10 mouse cellular contexts compared by ENCODE assay signal in the genomic region with DNA sequence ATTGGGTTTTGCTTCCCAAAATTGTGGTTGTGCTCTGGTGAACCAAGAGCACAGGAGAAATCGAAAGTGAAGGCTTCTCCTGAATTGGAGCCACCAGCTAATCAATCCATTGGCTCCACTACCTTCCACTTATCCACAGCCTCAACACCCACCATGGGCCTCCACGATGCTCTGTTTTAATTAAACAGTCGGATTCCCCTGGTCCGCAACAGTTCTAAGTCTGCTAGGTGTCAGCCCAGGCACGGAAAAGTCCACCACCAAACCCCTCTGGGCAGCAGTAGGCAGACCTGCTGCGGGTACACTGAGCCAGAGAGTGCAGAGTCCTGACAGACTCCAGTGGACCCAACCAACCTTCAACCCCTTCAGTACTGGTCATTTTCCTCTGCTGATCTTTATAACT.
DNase-seq lines count a peak whose midpoint lies in the region; ATAC-seq and TF ChIP-seq lines count a peak whose summit lies in the region.
"Had no signal": no experiment of that assay in that cellular context is flagged by ENCODE, and none has a peak within 500 bp of the region (broad histone marks: within the 10 kb centered on the region; RNA-seq: fewer than 3 reads in every experiment).

No protein-coding gene starts in this region.

- WGBS in forebrain, embryonic 11.5 days, result 90% methylated on average over 6 of the region's 6 CpGs
- 93% methylated on average over 6 of the region's 6 CpGs for WGBS in forebrain, embryonic 13.5 days
- WGBS in lung, embryonic 14.5 days, result 88% methylated on average over 6 of the region's 6 CpGs
- WGBS in lung, adult 2 months, result 86% methylated on average over 6 of the region's 6 CpGs
- WGBS in embryonic facial prominence, embryonic 10.5 days, result 93% methylated on average over 6 of the region's 6 CpGs

- no peaks in the 10 kb centered on the region for H3K4me1 ChIP-seq in forebrain, embryonic 11.5 days (replicated peaks; ENCODE audit: control insufficient read depth, insufficient read depth, low read length)
- no peaks in the 10 kb centered on the region for H3K4me1 ChIP-seq in forebrain, embryonic 13.5 days
- no peaks in the 10 kb centered on the region for H3K4me1 ChIP-seq in lung, embryonic 14.5 days (ENCODE audit: insufficient read depth)
- no peaks in the 10 kb centered on the region for H3K4me1 ChIP-seq in lung, adult 2 months (ENCODE audit: control insufficient read depth, insufficient read depth, low read length)
- no peaks in the 10 kb centered on the region for H3K4me1 ChIP-seq in embryonic facial prominence, embryonic 10.5 days
- H3K4me1 ChIP-seq: limb, embryonic 13.5 days; stomach, embryonic 15.5 days had no signal

- H3K36me3 ChIP-seq in forebrain, embryonic 11.5 days (ENCODE audit: control insufficient read depth, insufficient read depth, low read length), result no peaks in the 10 kb centered on the region
- no peaks in the 10 kb centered on the region for H3K36me3 ChIP-seq in forebrain, embryonic 13.5 days (ENCODE audit: poor library complexity, severe bottlenecking)
- H3K36me3 ChIP-seq in lung, embryonic 14.5 days (ENCODE audit: insufficient read depth), result no peaks in the 10 kb centered on the region
- no peaks in the 10 kb centered on the region for H3K36me3 ChIP-seq in embryonic facial prominence, embryonic 10.5 days (replicated peaks)
- H3K36me3 ChIP-seq: limb, embryonic 13.5 days; stomach, embryonic 15.5 days had no signal

- H3K9me3 ChIP-seq in forebrain, embryonic 11.5 days (ENCODE audit: control insufficient read depth, low read length), result no peaks in the 10 kb centered on the region
- no peaks in the 10 kb centered on the region for H3K9me3 ChIP-seq in forebrain, embryonic 13.5 days (replicated peaks)
- no peaks in the 10 kb centered on the region for H3K9me3 ChIP-seq in lung, embryonic 14.5 days (ENCODE audit: low read depth, low read length)
- H3K9me3 ChIP-seq in embryonic facial prominence, embryonic 10.5 days, result no peaks in the 10 kb centered on the region
- H3K9me3 ChIP-seq: limb, embryonic 13.5 days; stomach, embryonic 15.5 days had no signal

- H3K27ac ChIP-seq in forebrain, embryonic 11.5 days (ENCODE audit: low read depth, low read length), result no peak overlapping the region
- no peak overlapping the region for H3K27ac ChIP-seq in forebrain, embryonic 13.5 days
- no peak overlapping the region for H3K27ac ChIP-seq in lung, embryonic 14.5 days (ENCODE audit: low read depth)
- H3K27ac ChIP-seq in embryonic facial prominence, embryonic 10.5 days (replicated peaks), result no peak overlapping the region
- H3K27ac ChIP-seq: limb, embryonic 13.5 days; stomach, embryonic 15.5 days had no signal

- ATAC-seq in forebrain, embryonic 11.5 days (replicated peaks; ENCODE audit: low FRiP score), result no peak
- no peak for ATAC-seq in forebrain, embryonic 13.5 days
- ATAC-seq in lung, embryonic 14.5 days (ENCODE audit: insufficient read depth), result no peak

- no peak overlapping the region for H3K4me2 ChIP-seq in forebrain, embryonic 11.5 days (ENCODE audit: low read depth, low read length, severe bottlenecking)
- H3K4me2 ChIP-seq in forebrain, embryonic 13.5 days, result no peak overlapping the region
- no peak overlapping the region for H3K4me2 ChIP-seq in lung, embryonic 14.5 days
- H3K4me2 ChIP-seq: limb, embryonic 13.5 days; stomach, embryonic 15.5 days had no signal

- TF ChIP-seq POLR2A in lung, adult 2 months (IDR thresholded peaks at IDR 0.05; ENCODE audit: borderline replicate concordance, extremely low read depth, low read depth, low read length), result no peak

- H3K9ac ChIP-seq in forebrain, embryonic 11.5 days (ENCODE audit: low read length), result no peak overlapping the region
- no peak overlapping the region for H3K9ac ChIP-seq in forebrain, embryonic 13.5 days
- no peak overlapping the region for H3K9ac ChIP-seq in lung, embryonic 14.5 days
- H3K9ac ChIP-seq: limb, embryonic 13.5 days; stomach, embryonic 15.5 days had no signal

- no peaks in the 10 kb centered on the region for H3K27me3 ChIP-seq in forebrain, embryonic 11.5 days (ENCODE audit: control insufficient read depth, insufficient read depth, low read length)
- no peaks in the 10 kb centered on the region for H3K27me3 ChIP-seq in forebrain, embryonic 13.5 days
- no peaks in the 10 kb centered on the region for H3K27me3 ChIP-seq in lung, embryonic 14.5 days (ENCODE audit: insufficient read depth, low read length)
- no peaks in the 10 kb centered on the region for H3K27me3 ChIP-seq in embryonic facial prominence, embryonic 10.5 days (replicated peaks; ENCODE audit: low read depth, poor library complexity, severe bottlenecking)
- H3K27me3 ChIP-seq: limb, embryonic 13.5 days; stomach, embryonic 15.5 days had no signal

- no peak for TF ChIP-seq CTCF in lung, embryonic 14.5 days (IDR thresholded peaks at IDR 0.05; ENCODE audit: low read depth)
- no peak for TF ChIP-seq CTCF in lung, adult 2 months (IDR thresholded peaks at IDR 0.05; ENCODE audit: insufficient read depth, low read length)

- DNase-seq in forebrain, embryonic 11.5 days (ENCODE audit: low spot score), result peak; percentile 67
- peak; percentile 80 for DNase-seq in lung, embryonic 14.5 days
- no peak for DNase-seq in lung, adult 2 months
- DNase-seq in Muller cell, postnatal 12 days (ENCODE audit: inconsistent ontology term), result peak; percentile 53
- DNase-seq in embryonic facial prominence, embryonic 10.5 days (ENCODE audit: low spot score), result peak; percentile 66
- DNase-seq in lung, postnatal 36 days, result peak; percentile 22
- no peak for DNase-seq in frontal cortex, postnatal 36 days (ENCODE audit: low spot score in 2 of 2)

- H3K4me3 ChIP-seq in forebrain, embryonic 11.5 days (ENCODE audit: low read depth, low read length), result no peak overlapping the region
- no peak overlapping the region for H3K4me3 ChIP-seq in forebrain, embryonic 13.5 days
- H3K4me3 ChIP-seq in lung, embryonic 14.5 days (ENCODE audit: low read depth, low read length), result no peak overlapping the region
- H3K4me3 ChIP-seq in lung, adult 2 months (replicated peaks; ENCODE audit: extremely low read depth, low read depth, low read length), result no peak overlapping the region
- no peak overlapping the region for H3K4me3 ChIP-seq in embryonic facial prominence, embryonic 10.5 days
- H3K4me3 ChIP-seq: limb, embryonic 13.5 days; stomach, embryonic 15.5 days had no signal

Comparison
In these comparisons a context has a peak if more than half of its experiments do, and no peak if none do; other contexts are left out.
1. DNase-seq: peak in forebrain, embryonic 11.5 days (single experiment), lung, embryonic 14.5 days (single experiment), Muller cell, postnatal 12 days (single experiment), embryonic facial prominence, embryonic 10.5 days (single experiment) and lung, postnatal 36 days (single experiment); none in lung, adult 2 months (single experiment) and frontal cortex, postnatal 36 days (0 of 2).